Mouse (Mus musculus) G1E (cell line): Measurements from ENCODE around the gene Zfp599.

Source experiments
- CTCF ChIP-seq: IDR thresholded peaks from 2 replicates; pipeline ENCODE4 v1.5.1; 2012; ENCODE audit warnings: low read depth, low read length, inconsistent platforms, mixed read lengths
- TAL1 ChIP-seq: conservative IDR thresholded peaks from 2 replicates; pipeline ENCODE4 v1.6.1; 2012; ENCODE audit warnings: low read depth, low read length, inconsistent platforms, mixed read lengths

- TF ChIP-seq CTCF, result no peak
- TF ChIP-seq TAL1, result no peak
Measured at GRCm38 (mm10) chr9:22244242-22244641, 15.5 kb downstream of the Zfp599 start.
